Mouse (Mus musculus) kidney, postnatal 36 days (tissue): ENCODE measurements at regions not wholly inside any gene's neighbourhood (a gene's known extent, or its start where the extent isn't known, plus 50 kb on each side); places are given as distances from the start of the nearest gene placed in this dataset.

Experiments used
- DNase-seq, 2 experiments: peaks; one replicate each; pipeline ENCODE4 v3.0.0; 2021 to 2022; ENCODE audit warnings: mixed read lengths in 2 of 2

DNA sequence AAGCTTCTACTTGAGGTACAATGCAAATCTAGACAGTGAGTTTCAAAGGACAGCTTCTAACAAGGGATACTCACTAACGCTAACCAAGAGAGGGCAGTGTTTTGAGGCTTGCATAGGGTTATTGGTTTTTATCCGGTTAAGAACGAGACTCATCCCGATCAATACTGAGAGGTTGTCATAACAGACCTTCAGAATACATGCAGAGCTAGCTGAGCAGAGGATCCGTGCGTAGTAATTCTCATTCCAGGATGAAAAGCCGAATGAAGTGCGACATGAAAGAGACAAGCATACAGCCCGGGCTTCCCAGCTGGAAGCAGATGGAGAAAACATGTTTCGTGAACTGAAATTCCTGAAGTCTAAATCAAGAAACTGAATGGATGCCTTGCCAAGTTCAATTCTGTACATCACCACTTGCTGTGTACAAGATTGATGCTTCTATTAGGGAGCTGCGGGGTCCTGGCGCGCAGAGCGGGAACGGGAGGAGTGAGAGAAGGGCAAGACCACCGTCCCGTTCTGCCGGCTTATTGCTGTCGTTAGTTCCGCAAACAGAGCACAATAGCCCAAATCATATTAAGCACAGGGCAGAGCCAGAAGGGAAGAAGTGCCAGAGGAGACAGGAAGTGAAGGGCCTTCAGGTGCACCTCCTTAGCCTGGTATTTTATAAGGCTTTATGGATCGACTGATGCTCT lies 65.4 kb upstream of the Tes start:
- no peak for DNase-seq

DNA sequence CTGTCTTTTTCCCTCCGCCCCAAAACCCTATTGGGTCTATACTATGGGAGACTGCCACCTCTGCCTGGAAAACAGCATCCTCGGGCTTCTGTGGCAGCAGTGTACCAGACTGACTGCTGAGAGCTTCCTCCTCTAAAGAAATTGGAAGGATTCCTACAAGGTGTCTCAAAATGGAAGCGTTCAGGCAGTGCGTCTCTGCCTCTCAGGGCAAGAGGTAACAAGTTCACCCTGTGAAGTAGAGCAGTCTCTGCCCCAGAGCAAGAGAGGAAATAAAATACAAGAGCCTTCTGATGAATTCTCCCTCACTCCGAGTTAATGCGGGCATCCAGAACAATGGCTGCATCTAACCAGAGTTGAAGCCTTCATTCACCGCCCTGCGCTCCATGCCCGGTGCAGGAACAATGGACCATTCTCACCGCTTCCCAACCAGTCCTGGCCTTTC lies 69.4 kb upstream of the Tes start:
- DNase-seq: no peak

DNA sequence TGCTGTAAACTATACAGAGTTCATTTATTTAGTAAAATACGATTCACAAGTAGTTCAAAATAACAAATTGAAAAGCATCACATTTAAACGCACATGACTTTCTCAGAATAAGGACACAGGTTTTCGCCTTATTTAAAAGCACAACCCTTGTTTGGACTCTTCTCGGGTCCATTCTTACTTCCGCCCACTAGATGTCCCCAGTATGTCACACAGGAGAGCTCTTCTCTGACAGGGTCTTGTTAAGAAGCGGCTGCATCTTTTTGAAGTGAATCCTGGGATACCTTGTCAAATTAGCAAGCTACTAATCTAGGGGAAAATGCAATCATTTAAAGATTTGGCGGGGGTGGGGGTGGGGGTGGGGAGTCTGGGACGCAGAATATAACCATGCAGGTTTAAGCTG lies 70.2 kb upstream of the Tes start:
- peak; percentile 30 to 47 for DNase-seq

DNA sequence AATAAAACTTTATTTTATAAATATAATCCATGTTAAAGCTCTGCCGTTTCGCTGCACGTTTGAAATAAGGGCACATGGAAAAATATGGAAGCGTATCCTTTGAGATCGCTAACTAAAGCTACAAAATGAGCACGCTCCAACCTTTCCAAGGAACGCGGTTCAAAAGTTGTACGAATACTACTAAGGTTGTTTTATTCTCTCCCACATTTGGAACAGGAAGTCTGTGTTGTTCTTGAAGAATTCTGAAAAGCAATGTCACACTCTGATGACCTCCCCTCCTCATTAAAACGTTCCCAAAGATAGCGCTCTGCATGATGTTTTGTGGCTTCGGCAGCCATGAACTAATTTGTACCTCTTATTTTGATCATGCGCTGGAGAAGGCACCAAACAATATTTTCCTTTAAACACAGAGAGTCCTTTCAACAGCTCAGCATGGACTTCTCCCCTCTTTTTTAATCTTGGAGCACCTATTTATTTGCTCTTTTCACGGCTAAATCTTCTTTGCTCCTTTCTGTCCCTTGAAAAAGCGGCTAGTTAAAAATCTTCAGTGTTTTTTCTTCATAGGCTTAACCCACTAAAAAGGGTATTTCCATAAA lies 72.9 kb upstream of the Tes start:
- DNase-seq: no peak

DNA sequence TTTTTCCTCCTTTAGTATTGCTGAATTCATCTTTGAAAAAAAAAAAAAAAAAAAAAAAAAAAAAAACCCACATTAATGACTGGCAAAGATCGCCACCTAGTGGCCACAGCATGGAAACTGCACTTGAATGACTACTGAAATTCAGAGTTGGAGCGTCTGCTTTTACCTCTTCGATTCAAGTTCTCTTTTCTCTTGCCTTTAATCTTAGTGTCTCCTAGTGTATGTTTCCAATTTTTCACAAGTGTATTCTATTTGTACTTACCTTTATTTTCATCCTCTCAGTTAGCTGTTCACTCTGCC lies 79.9 kb upstream of the Tfec start:
- DNase-seq: peak; percentile 14 to 68

DNA sequence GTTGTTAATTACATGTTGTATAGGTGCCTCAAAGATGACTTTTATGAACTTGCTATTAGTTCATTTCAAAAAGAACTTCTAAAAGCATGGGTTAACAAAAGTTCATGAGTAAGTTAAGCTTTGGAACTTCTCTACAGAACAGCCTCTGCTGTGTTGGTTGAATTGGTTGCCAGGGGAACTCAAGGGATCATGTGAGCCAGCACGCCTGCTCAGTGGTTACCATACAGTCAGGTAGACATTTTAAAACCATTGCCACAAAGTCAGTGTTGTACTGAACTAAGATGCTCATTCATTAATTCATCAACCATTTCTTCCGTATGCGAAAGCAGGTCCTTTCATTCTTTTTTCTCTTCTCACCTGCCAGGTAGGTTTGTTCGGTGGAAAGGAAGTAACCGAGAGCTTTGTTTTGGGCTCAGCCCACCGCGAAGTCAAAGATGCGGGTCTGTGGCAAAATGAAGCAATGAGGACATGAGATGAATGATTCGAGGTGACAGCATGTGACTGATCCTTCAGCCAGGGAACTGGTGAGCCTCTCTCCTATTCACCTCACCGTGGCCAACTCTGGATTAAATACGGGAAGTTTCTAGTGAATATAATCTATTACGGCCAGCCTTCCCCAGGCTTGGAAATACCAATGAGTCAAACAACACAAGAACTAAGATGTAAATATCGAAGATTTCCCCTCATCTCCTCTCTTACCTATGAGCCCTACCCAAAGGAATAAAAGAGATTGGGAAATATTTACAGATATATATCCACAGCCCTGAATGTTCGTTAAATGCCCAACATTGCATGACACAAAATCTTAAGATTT lies 79.4 kb upstream of the Tfec start:
- no peak for DNase-seq

DNA sequence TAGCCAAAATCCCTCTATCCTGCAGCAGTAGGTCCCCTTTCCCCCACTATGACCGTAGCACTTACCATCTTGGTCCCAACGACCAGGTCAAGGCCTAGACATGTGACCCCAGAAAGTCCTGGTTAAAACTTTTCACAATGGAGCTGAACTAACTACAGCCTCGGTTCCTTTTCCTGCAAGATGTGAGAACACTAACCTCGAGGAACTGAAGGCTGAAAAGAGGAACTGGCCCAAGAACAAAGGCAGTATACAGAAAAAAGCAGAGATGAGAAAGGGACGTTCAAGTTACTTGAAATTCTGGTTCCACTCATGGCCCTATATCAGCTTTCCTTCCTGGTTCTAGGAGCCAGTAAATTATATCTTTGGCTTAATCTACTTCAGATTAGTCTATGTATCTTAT lies 67.4 kb upstream of the Tfec start:
- no peak for DNase-seq

DNA sequence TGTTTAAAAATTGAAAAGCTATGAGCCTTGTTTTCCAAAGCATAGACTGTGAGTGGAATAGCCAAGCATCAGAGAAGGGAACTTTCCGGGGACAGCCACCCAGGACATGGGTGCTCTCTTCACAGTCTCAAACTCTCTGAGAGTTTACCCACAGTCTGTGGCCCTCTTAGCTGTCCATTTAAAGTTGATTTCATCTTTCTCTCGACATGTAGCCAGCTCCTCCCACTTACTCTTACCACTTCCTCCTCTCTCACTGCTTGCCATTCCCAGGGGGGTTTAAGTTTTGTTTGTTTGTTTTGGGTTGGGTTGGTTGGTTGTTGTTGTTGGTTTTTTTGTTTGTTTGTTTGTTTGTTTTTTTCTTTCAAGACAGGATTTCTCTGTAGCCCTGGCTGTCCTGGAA lies 66.1 kb upstream of the Tfec start:
- no peak for DNase-seq

DNA sequence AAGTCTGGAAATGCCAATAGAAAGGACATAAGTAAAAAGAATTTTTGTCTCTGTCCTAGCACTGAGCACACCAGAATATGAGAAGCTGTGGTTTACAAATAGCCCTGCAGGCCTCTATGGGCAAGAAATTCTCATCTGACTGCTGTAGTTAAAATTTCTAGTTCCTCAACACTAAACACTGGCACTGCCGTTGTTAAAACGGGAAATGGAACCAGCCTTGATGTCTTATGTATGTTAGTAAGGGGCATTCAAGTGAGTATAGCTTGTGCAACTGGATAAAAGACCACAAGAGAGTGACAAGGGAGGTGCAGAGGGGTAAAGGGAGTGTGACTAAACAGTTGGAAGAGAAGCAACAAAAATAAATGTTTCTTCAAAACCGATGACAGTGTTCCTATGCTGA lies 65.7 kb upstream of the Tfec start:
- DNase-seq: no peak

DNA sequence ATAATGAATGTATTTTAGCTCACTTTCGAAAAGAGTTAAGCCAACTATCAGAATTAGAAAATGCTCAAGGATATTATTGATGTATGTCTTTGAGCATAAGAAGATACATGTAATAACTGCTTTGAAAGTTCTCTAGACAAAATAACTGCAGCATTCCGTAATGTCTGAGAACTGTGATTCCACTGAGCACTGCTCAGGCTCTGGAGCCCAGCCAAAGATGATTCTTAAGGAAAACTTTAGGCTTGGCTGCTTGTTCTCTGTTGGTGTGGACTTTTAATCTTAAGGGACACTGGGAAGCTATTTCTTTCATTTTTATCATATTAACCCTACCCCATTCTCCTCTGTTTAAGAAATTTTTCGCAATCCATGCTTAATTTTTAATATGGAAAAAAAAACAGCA lies 59.9 kb upstream of the Tfec start:
- DNase-seq: no peak

DNA sequence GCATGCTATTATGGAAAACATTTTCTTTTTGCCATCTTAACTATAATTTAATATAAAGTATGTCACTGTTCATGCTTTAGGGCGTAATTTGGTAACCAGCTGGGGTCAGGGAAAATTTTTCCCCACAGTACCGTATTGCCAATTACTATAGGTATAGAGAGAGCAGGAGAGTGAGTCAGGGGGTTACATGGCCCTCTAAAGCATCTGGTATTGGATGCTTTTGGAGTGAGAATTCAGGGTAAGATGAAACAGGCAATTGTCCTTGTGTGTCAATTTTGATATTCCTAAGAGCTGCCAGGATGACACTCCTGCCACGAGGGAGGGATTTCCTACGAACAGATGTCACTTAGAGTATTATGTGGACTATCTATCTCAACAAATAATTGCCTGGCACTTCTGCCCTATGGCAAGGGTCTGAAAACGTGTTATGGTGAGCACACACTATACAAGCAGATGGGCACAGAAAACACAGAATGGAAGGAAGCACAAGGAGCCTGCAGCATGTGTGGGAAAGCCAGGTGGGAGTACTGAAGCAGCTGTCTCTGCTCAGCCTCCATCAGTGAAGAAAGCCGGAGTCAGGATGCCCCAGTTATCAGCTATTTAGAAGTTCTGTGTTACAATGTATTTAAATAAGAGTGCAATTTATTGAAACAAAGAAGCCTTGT lies 58.7 kb upstream of the Tfec start:
- DNase-seq: no peak
